Mouse (Mus musculus) brain, embryonic 14.5 days (tissue): ENCODE data around the gene Gm498.

ENCODE experiments used
- CTCF ChIP-seq: fragments of 200-500 bp; IDR thresholded peaks from 2 replicates; pipeline ENCODE4 v1.5.1; 2012; ENCODE audit warnings: inconsistent platforms, mild to moderate bottlenecking, moderate library complexity, borderline replicate concordance; ENCODE audit not compliant: insufficient read depth, insufficient read length; ENCODE audit errors: extremely low read depth
- POLR2A ChIP-seq: fragments of 200-500 bp; IDR thresholded peaks from 2 replicates; pipeline ENCODE4 v1.6.1; 2012; ENCODE audit warnings: mild to moderate bottlenecking, inconsistent platforms, borderline replicate concordance; ENCODE audit not compliant: poor library complexity, insufficient read depth, insufficient read length, severe bottlenecking; ENCODE audit errors: extremely low read depth

GRCm38 (mm10) chr7:143833581-143834190, 33.0 kb upstream of the Gm498 start:
- no peak for TF ChIP-seq POLR2A
- TF ChIP-seq CTCF = no peak
